Mouse (Mus musculus): ENCODE results near the gene Nr2c1.

GRCm38 (mm10) chr10:94098100-94098499 lies 49.7 kb upstream of the Nr2c1 start:
- TF ChIP-seq CTCF (IDR thresholded peaks at IDR 0.05; ENCODE audit: insufficient read depth, low read length) (no peak), POLR2A (IDR thresholded peaks at IDR 0.05; ENCODE audit: borderline replicate concordance, extremely low read depth, low read depth, low read length) (no peak)

Measured in lung, adult 2 months (tissue).